Mouse (Mus musculus) G1E (cell line): ENCODE data around the gene Homer1.

ENCODE experiments used
- CTCF ChIP-seq: IDR thresholded peaks from 2 replicates; pipeline ENCODE4 v1.5.1; 2012; ENCODE audit warnings: low read depth, low read length, inconsistent platforms, mixed read lengths
- GATA1 ChIP-seq: IDR thresholded peaks from 2 replicates; pipeline ENCODE4 v1.6.1; 2012; ENCODE audit warnings: borderline replicate concordance, low read length, inconsistent platforms, mixed read lengths
- GATA2 ChIP-seq: IDR thresholded peaks from 2 replicates; pipeline ENCODE4 v1.6.1; 2012; ENCODE audit warnings: low read depth, low read length, inconsistent platforms, borderline replicate concordance
- POLR2AphosphoS5 ChIP-seq: IDR thresholded peaks from 2 replicates; pipeline ENCODE4 v1.6.1; 2012; ENCODE audit warnings: low read depth, low read length, inconsistent platforms; ENCODE audit not compliant: insufficient replicate concordance
- TAL1 ChIP-seq: conservative IDR thresholded peaks from 2 replicates; pipeline ENCODE4 v1.6.1; 2012; ENCODE audit warnings: low read depth, low read length, inconsistent platforms, mixed read lengths

DNA sequence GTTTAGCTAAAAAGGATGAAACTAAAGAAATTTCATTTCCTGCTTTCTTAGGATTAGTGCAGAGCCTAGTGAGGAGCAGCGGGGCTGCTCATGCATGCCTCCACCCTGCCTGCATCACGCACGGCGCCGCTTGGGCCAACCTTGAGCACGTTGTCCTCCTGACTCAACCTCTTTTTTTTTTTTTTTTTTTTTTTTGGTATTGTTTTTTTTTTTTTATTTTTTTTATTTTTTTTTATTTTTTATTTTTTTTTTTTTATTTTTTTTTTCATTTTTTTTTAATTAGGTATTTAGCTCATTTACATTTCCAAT is 55.8 kb downstream of the Homer1 start:
- no peak for TF ChIP-seq TAL1
- TF ChIP-seq GATA1, result no peak
- TF ChIP-seq CTCF, result no peak
- TF ChIP-seq GATA2, result no peak
- no peak for TF ChIP-seq POLR2AphosphoS5
